Mouse (Mus musculus): Measurements from ENCODE around the gene Braf.
A peak's percentile ranks its signal among the peaks of the same experiment; 100 is the strongest.

The Braf gene

GRCm38 (mm10) chr6:39607365-39607764 is 117.9 kb downstream of the Braf start:
- no peak for ATAC-seq (ENCODE audit: low TSS enrichment)

GRCm38 (mm10) chr6:39606862-39607261 is 118.4 kb downstream of the Braf start:
- ATAC-seq (ENCODE audit: low TSS enrichment), result no peak

GRCm38 (mm10) chr6:39606056-39606455 is 119.2 kb downstream of the Braf start:
- ATAC-seq (ENCODE audit: low TSS enrichment), result no peak

- ATAC-seq (ENCODE audit: low TSS enrichment), result peak; percentile 56
Observed at GRCm38 (mm10) chr6:39604565-39604964, 120.7 kb downstream of the Braf start.

GRCm38 (mm10) chr6:39601828-39602227 is 123.4 kb downstream of the Braf start:
- ATAC-seq (ENCODE audit: low TSS enrichment), result no peak

GRCm38 (mm10) chr6:39600851-39601250 is 124.4 kb downstream of the Braf start:
- no peak for ATAC-seq (ENCODE audit: low TSS enrichment)

GRCm38 (mm10) chr6:39592401-39593214 is 132.7 kb downstream of the Braf start, which contains the start of gene Ndufb2:
Ndufb2 (plus strand) TSS chr6:39592574.
- ATAC-seq (ENCODE audit: low TSS enrichment), result peak; percentile 97

- ATAC-seq (ENCODE audit: low TSS enrichment), result no peak
Observed at GRCm38 (mm10) chr6:39591481-39591880, 133.8 kb downstream of the Braf start.

GRCm38 (mm10) chr6:39585517-39585916 is 139.7 kb downstream of the Braf start, which contains the start of gene Gm42420:
Gm42420 (plus strand) TSS chr6:39585753.
- no peak for ATAC-seq (ENCODE audit: low TSS enrichment)

GRCm38 (mm10) chr6:39581087-39581784 is 144.0 kb downstream of the Braf start:
- ATAC-seq (ENCODE audit: low TSS enrichment), result no peak

GRCm38 (mm10) chr6:39580558-39580957 is 144.7 kb downstream of the Braf start:
- no peak for ATAC-seq (ENCODE audit: low TSS enrichment)

- ATAC-seq (ENCODE audit: low TSS enrichment), result peak; percentile 72
Observed at GRCm38 (mm10) chr6:39579552-39579951, 145.7 kb downstream of the Braf start.

- no peak for ATAC-seq (ENCODE audit: low TSS enrichment)
Observed at GRCm38 (mm10) chr6:39574951-39575350, 150.3 kb downstream of the Braf start.

GRCm38 (mm10) chr6:39574555-39574869 is 150.8 kb downstream of the Braf start:
- ATAC-seq (ENCODE audit: low TSS enrichment), result peak; percentile 11; the same call in 1 of the 2 replicates

GRCm38 (mm10) chr6:39573791-39574554 is 151.3 kb downstream of the Braf start, which contains the start of gene Adck2:
Adck2 (plus strand) TSS chr6:39573873.
- peak; percentile 97 for ATAC-seq (ENCODE audit: low TSS enrichment)

GRCm38 (mm10) chr6:39570426-39570825 is 154.8 kb downstream of the Braf start:
- no peak for ATAC-seq (ENCODE audit: low TSS enrichment)

- ATAC-seq (ENCODE audit: low TSS enrichment), result peak; percentile 82
Observed at GRCm38 (mm10) chr6:39567528-39567927, 157.7 kb downstream of the Braf start.

- peak; percentile 89 for ATAC-seq (ENCODE audit: low TSS enrichment)
Observed at GRCm38 (mm10) chr6:39562166-39563015, 162.9 kb downstream of the Braf start.

- no peak for ATAC-seq (ENCODE audit: low TSS enrichment)
Observed at GRCm38 (mm10) chr6:39559276-39559939, 165.9 kb downstream of the Braf start.

GRCm38 (mm10) chr6:39557723-39558261 is 167.5 kb downstream of the Braf start, which contains the start of gene Dennd2a:
Dennd2a (minus strand) TSS chr6:39557867.
- peak; percentile 82 for ATAC-seq (ENCODE audit: low TSS enrichment)
